Mouse (Mus musculus): Measurements from ENCODE around the gene Zfp462. TPM values are rescaled to one million over a fixed set of nuclear protein-coding genes. Genes with fewer than 3 reads are reported as not detected.

The Zfp462 gene
- polyA plus RNA-seq, 1 experiment, result not detected

- H3K4me1 ChIP-seq (ENCODE audit: control insufficient read depth, insufficient read depth, low read length), result peaks cover 7% of the 10 kb centered on the region; the same call in 1 of the 2 replicates
- WGBS, result 39% methylated on average over 11 of the region's 11 CpGs
- TF ChIP-seq POLR2A (IDR thresholded peaks at IDR 0.05; ENCODE audit: insufficient read depth, low read depth, low read length), result no peak
- TF ChIP-seq CTCF (IDR thresholded peaks at IDR 0.05; ENCODE audit: insufficient read depth, low read depth, low read length), result no peak
- H3K27ac ChIP-seq (ENCODE audit: insufficient read depth, low read depth, low read length), result peak overlapping the region; percentile 23
- H3K4me3 ChIP-seq (ENCODE audit: insufficient read depth, low read depth, low read length), result no peak overlapping the region
These were observed 132.5 kb downstream of the Zfp462 start for GRCm38 (mm10) chr4:55077133-55077889.

- Histone ChIP-seq H3K4me1 (ENCODE audit: control insufficient read depth, insufficient read depth, low read length) (peaks cover 7% of the 10 kb centered on the region; the same call in 1 of the 2 replicates), H3K4me3 (ENCODE audit: insufficient read depth, low read depth, low read length) (no peak overlapping the region), H3K27ac (ENCODE audit: insufficient read depth, low read depth, low read length) (no peak overlapping the region)
- WGBS, result 70% methylated on average over 16 of the region's 16 CpGs
- TF ChIP-seq POLR2A (IDR thresholded peaks at IDR 0.05; ENCODE audit: insufficient read depth, low read depth, low read length), result no peak
These were observed 133.3 kb downstream of the Zfp462 start for GRCm38 (mm10) chr4:55077902-55078716.

GRCm38 (mm10) chr4:55079056-55079455, 134.2 kb downstream of the Zfp462 start:
- Histone ChIP-seq H3K27ac (ENCODE audit: insufficient read depth, low read depth, low read length) (no peak overlapping the region), H3K4me1 (ENCODE audit: control insufficient read depth, insufficient read depth, low read length) (peaks cover 7% of the 10 kb centered on the region; the same call in 1 of the 2 replicates), H3K4me3 (ENCODE audit: insufficient read depth, low read depth, low read length) (no peak overlapping the region)
- 89% methylated on average over 9 of the region's 9 CpGs for WGBS
- no peak for TF ChIP-seq POLR2A (IDR thresholded peaks at IDR 0.05; ENCODE audit: insufficient read depth, low read depth, low read length)

GRCm38 (mm10) chr4:55084080-55084688, 139.3 kb downstream of the Zfp462 start:
- peaks cover under 1% of the 10 kb centered on the region; the same call in 1 of the 2 replicates for H3K4me1 ChIP-seq (ENCODE audit: control insufficient read depth, insufficient read depth, low read length)
- H3K27ac ChIP-seq (ENCODE audit: insufficient read depth, low read depth, low read length), result no peak overlapping the region
- no peak overlapping the region for H3K4me3 ChIP-seq (ENCODE audit: insufficient read depth, low read depth, low read length)
- TF ChIP-seq POLR2A (IDR thresholded peaks at IDR 0.05; ENCODE audit: insufficient read depth, low read depth, low read length), result no peak
- no peak for TF ChIP-seq CTCF (IDR thresholded peaks at IDR 0.05; ENCODE audit: insufficient read depth, low read depth, low read length)
- 92% methylated on average over 6 of the region's 6 CpGs for WGBS

GRCm38 (mm10) chr4:55088153-55088552, 143.3 kb downstream of the Zfp462 start:
- WGBS, result 90% methylated on average over 3 of the region's 3 CpGs
- TF ChIP-seq POLR2A (IDR thresholded peaks at IDR 0.05; ENCODE audit: insufficient read depth, low read depth, low read length), result no peak
- no peak for TF ChIP-seq CTCF (IDR thresholded peaks at IDR 0.05; ENCODE audit: insufficient read depth, low read depth, low read length)
- no peak overlapping the region for H3K4me3 ChIP-seq (ENCODE audit: insufficient read depth, low read depth, low read length)
- no peaks in the 10 kb centered on the region for H3K4me1 ChIP-seq (ENCODE audit: control insufficient read depth, insufficient read depth, low read length)
- H3K27ac ChIP-seq (ENCODE audit: insufficient read depth, low read depth, low read length), result no peak overlapping the region

- 62% methylated on average over 6 of the region's 6 CpGs for WGBS
- no peak for TF ChIP-seq POLR2A (IDR thresholded peaks at IDR 0.05; ENCODE audit: insufficient read depth, low read depth, low read length)
- no peak for TF ChIP-seq CTCF (IDR thresholded peaks at IDR 0.05; ENCODE audit: insufficient read depth, low read depth, low read length)
- H3K4me1 ChIP-seq (ENCODE audit: control insufficient read depth, insufficient read depth, low read length), result no peaks in the 10 kb centered on the region
- H3K27ac ChIP-seq (ENCODE audit: insufficient read depth, low read depth, low read length), result no peak overlapping the region
- no peak overlapping the region for H3K4me3 ChIP-seq (ENCODE audit: insufficient read depth, low read depth, low read length)
These were observed 144.1 kb downstream of the Zfp462 start for GRCm38 (mm10) chr4:55088922-55089321.

GRCm38 (mm10) chr4:55097157-55097556, 152.3 kb downstream of the Zfp462 start:
- no peak for TF ChIP-seq POLR2A (IDR thresholded peaks at IDR 0.05; ENCODE audit: insufficient read depth, low read depth, low read length)
- no peak for TF ChIP-seq CTCF (IDR thresholded peaks at IDR 0.05; ENCODE audit: insufficient read depth, low read depth, low read length)
- WGBS, result 62% methylated on average over 2 of the region's 2 CpGs
- Histone ChIP-seq H3K27ac (ENCODE audit: insufficient read depth, low read depth, low read length) (no peak overlapping the region), H3K4me1 (ENCODE audit: control insufficient read depth, insufficient read depth, low read length) (no peaks in the 10 kb centered on the region), H3K4me3 (ENCODE audit: insufficient read depth, low read depth, low read length) (no peak overlapping the region)

- Histone ChIP-seq H3K27ac (ENCODE audit: insufficient read depth, low read depth, low read length) (no peak overlapping the region), H3K4me1 (ENCODE audit: control insufficient read depth, insufficient read depth, low read length) (no peaks in the 10 kb centered on the region), H3K4me3 (ENCODE audit: insufficient read depth, low read depth, low read length) (no peak overlapping the region)
- WGBS, result 83% methylated on average over 6 of the region's 6 CpGs
- TF ChIP-seq CTCF (IDR thresholded peaks at IDR 0.05; ENCODE audit: insufficient read depth, low read depth, low read length) (no peak), POLR2A (IDR thresholded peaks at IDR 0.05; ENCODE audit: insufficient read depth, low read depth, low read length) (no peak)
These were observed 153.5 kb downstream of the Zfp462 start for GRCm38 (mm10) chr4:55098366-55098765.

GRCm38 (mm10) chr4:55100851-55101250, 156.0 kb downstream of the Zfp462 start:
- 78% methylated on average over 2 of the region's 2 CpGs for WGBS
- H3K4me1 ChIP-seq (ENCODE audit: control insufficient read depth, insufficient read depth, low read length), result peaks cover 2% of the 10 kb centered on the region; the same call in 1 of the 2 replicates
- H3K27ac ChIP-seq (ENCODE audit: insufficient read depth, low read depth, low read length), result no peak overlapping the region

More at GRCm38 (mm10) chr4:55100851-55101250, 156.0 kb downstream of the Zfp462 start:
- TF ChIP-seq CTCF (IDR thresholded peaks at IDR 0.05; ENCODE audit: insufficient read depth, low read depth, low read length), result no peak
- no peak for TF ChIP-seq POLR2A (IDR thresholded peaks at IDR 0.05; ENCODE audit: insufficient read depth, low read depth, low read length)
- H3K4me3 ChIP-seq (ENCODE audit: insufficient read depth, low read depth, low read length), result no peak overlapping the region
